Mouse (Mus musculus) cortical plate, adult 2 months (tissue): ENCODE results near the gene Cpox. TPM values are rescaled to one million over a fixed set of nuclear protein-coding genes. Genes with fewer than 3 reads are reported as not detected.

Experiments
- H3K27ac ChIP-seq: fragments of 200-500 bp; 2 replicates; pipeline ENCODE4 v1.5.1; 2012; ENCODE audit warnings: low read length, control low read depth, inconsistent platforms; ENCODE audit not compliant: insufficient read depth
- H3K4me1 ChIP-seq: fragments of 200-500 bp; 2 replicates; pipeline ENCODE4 v1.6.1; 2011; ENCODE audit warnings: low read length; ENCODE audit not compliant: control insufficient read depth, insufficient read depth
- H3K4me3 ChIP-seq: fragments of 200-500 bp; 2 replicates; pipeline ENCODE4 v1.5.1; 2011; ENCODE audit warnings: mild to moderate bottlenecking, low read length, control low read depth; ENCODE audit not compliant: insufficient read depth
- CTCF ChIP-seq: fragments of 200-500 bp; IDR thresholded peaks from 2 replicates; pipeline ENCODE4 v1.5.1; 2011; ENCODE audit warnings: mild to moderate bottlenecking, control low read depth, low read length; ENCODE audit not compliant: insufficient read depth; ENCODE audit errors: extremely low read depth
- POLR2A ChIP-seq: fragments of 200-500 bp; IDR thresholded peaks from 2 replicates; pipeline ENCODE4 v1.6.1; 2011; ENCODE audit warnings: mild to moderate bottlenecking, low read length, control low read depth; ENCODE audit not compliant: insufficient read depth; ENCODE audit errors: extremely low read depth
- polyA plus RNA-seq: library from polyadenylated mRNA; depleted of rRNA; stranded (reverse); fragments of >200 nt; gene quantifications from 2 replicates; pipeline ENCODE4 v1.2.3, GENCODE M21; 2012; rRNA removed

Cpox gene
- polyA plus RNA-seq, result 37.1 and 40.6 TPM in 2 replicates

DNA sequence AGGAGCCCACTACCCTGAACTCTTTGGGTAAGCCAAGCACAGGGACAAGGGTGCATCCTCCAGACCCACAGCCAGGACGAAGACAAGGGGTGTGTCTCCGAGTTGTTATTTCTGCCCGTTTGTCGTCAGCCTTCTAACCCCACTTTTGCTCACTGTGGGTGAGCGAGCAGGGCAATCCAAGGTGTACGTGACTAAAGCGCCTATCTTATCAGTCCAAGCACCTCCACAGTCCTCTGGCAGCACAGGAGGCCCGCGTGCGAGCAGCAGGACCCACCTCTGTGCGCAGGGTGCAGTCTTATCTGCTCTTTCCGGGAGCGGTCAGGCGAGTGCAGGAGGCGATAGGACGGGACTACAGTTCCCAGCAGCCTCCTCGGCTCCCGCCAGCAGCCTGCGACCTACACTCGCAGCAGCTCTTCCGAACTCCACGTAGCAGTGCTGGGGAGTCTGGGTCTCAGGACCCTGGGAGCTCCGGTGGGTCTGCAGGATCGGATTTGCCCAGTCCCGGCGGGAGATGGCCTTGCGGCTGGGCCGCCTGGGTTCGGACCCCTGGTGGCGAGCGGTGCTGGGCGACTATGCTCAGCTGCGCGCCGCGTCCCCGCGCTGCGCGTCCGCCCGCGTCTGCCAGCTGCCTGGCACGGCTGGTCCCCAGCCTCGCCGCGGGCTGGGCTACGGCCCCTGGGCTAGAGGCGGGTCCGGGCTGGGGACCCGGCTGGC lies at the start of gene Cpox:
Cpox (plus strand) TSS at position 376 of the 714 bp plus-strand sequence.
- peaks cover 3% of the 10 kb centered on the region; the same call in 1 of the 2 replicates for H3K4me1 ChIP-seq
- TF ChIP-seq POLR2A (peak; percentile 78), CTCF (no peak)
- H3K27ac ChIP-seq, result peak within 1 kb of the TSS; percentile 85
- peak within 1 kb of the TSS; percentile 66 for H3K4me3 ChIP-seq

DNA sequence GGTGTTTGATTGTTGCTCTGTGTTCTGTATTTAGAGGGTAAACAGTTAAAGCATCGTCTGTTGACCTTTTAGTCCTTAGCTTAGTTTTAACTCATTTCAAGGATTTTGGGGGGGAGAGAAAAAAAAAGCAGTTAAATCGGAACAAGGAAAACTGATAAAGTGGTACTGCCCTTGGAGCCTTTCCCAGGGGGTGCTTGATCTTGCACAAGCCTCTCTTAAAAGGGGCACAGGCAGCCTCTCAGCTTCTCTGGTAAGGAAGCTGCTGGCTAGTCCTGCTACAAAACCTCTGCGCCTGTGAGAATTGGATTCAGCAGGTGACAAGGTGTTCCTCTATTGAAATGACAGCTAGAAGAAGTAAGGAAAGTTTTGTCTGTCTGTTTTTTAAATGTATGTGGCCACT lies 47.7 kb upstream of the Cpox start:
- Histone ChIP-seq H3K27ac (no peak overlapping the region), H3K4me3 (no peak overlapping the region), H3K4me1 (no peaks in the 10 kb centered on the region)
- TF ChIP-seq CTCF (no peak), POLR2A (no peak)

DNA sequence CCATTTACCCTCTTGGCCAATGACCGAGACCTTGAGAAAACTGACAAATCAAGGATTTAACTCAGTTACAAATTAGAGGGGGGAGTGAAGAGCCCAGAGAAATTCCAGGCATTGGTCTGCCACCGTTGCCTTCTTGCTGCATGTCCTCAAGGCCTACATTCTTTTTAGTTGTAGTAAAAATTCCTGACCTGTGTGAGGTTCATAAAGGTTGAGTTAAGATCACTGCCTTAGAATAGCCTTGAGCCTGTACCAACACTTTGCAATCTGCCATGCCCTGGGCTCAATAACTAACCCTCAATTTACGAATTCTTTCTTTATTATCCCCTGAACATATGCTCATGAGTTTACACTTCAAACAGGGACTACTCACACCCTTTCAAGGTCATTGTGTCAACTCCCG lies 47.0 kb upstream of the Cpox start:
- Histone ChIP-seq H3K27ac (no peak overlapping the region), H3K4me3 (no peak overlapping the region), H3K4me1 (no peaks in the 10 kb centered on the region)
- TF ChIP-seq CTCF (no peak), POLR2A (no peak)

DNA sequence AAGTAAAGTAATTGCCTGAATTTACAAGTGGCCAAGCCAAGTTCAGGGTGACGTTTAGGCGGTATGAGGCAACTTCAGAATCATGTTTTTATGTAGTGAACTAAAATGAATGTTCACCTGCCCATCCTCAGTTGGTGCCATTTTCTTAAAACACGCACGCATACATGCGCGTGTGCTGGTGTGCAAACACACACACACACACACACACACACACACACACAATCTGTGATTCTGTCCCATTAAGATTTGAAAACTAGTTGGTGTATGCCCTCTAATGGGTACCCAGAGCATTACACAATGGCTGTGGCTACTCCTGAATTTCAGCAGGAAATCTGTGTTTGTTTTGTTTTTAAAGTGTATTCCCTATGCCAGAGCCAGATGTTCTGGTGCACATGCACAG lies 46.1 kb upstream of the Cpox start:
- no peak overlapping the region for H3K27ac ChIP-seq

DNA sequence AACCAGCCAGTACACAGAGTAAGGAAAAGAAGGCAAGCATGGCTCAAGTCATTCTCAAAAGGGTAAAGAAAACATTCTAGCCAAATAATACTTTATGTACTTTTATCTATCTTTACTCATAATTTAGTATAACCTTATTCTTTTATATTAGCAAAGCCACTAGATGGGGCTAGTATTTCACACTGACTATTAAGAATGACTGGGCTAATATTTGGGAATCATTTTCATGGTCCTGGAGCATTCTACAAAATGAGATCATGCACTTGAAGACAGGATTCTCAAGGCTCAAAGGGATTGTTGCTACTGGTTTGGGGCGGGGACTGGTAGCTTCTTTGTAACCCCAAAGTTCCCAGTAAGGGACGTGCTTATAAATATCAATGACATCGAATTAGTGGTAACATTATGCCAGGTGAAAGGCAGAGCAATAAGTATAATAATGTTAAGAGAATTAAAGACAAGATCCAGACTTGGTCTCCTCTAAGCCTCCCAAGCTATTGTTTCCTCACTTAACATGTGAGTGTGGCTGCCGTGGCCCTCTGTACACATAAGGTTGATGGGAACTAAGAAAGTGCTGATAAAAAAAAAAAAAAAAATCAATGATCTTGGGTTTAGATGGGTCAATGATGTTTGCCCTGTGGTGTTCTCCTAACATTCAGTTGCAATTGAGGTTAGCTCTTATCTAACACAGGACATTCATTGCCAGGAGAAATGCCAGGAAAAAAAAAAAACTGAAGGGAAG lies 42.3 kb upstream of the Cpox start:
- H3K4me3 ChIP-seq, result no peak overlapping the region
- TF ChIP-seq POLR2A (no peak), CTCF (no peak)
- H3K27ac ChIP-seq, result no peak overlapping the region
- no peaks in the 10 kb centered on the region for H3K4me1 ChIP-seq

More for the DNA sequence above, 46.1 kb upstream of the Cpox start:
- peak; percentile 63; the same call in 1 of the 2 replicates for TF ChIP-seq CTCF
- no peak for TF ChIP-seq POLR2A
- no peaks in the 10 kb centered on the region for H3K4me1 ChIP-seq
- H3K4me3 ChIP-seq, result no peak overlapping the region

DNA sequence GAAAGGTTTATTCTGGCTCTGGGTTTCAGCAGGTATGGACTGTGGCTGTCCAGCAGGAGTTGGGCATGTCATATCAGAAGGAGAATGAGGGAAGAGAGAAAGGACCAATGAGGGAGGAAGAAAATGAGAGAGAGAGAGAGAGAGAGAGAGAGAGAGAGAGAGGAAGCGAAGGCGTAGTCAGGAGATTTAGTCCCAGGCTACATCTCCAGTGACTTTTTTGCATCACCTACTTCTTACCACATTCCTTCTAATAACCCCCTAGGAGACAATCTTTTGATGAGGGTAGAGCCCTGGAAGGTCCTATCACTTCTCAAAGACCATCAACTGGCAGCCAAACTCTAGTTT lies 41.8 kb upstream of the Cpox start:
- H3K27ac ChIP-seq, result no peak overlapping the region
- H3K4me1 ChIP-seq, result no peaks in the 10 kb centered on the region
- no peak for TF ChIP-seq POLR2A
- TF ChIP-seq CTCF, result no peak
- no peak overlapping the region for H3K4me3 ChIP-seq

DNA sequence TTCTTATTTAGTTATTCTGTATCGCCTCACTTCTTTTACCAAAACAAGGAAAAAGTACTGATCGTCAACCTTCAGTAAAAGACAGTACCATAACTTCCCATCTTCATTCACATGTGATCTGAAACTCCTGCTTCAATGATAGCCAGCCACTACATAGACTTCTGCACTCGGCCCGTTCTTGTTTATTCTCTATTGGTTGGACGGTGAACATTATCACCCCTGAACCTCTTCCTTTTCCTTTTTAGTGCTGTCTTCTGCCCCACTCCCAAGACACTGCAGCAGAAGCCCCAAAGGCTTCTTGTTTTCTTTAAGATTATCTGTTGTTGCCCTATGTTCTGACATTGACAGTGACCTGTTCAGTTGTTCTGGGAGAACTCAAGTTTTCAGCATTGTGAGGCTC lies 41.1 kb upstream of the Cpox start:
- H3K4me3 ChIP-seq, result no peak overlapping the region
- no peak for TF ChIP-seq POLR2A

DNA sequence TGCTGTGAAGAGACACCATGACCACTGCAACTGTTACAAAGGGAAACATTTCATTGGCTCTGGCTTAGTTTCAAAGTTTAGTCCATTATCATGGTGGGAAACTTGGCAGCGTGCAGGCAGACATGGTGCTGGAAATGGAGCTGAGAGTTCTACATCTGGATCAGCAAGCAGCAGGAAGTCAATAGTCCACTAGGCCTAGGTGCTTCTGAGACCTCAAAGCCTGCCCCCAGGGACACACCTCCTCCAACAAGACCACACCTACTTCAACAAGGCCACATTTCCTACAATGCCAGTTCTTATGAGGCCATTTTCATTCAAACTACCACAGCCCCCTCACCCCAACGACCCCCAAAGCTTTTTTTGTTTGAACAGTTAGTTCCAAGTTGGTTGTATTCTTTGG lies 40.4 kb upstream of the Cpox start:
- TF ChIP-seq POLR2A, result no peak
- TF ChIP-seq CTCF, result no peak
- no peak overlapping the region for H3K27ac ChIP-seq
- H3K4me3 ChIP-seq, result no peak overlapping the region
- H3K4me1 ChIP-seq, result no peaks in the 10 kb centered on the region

More for the DNA sequence above, 41.1 kb upstream of the Cpox start:
- Histone ChIP-seq H3K27ac (no peak overlapping the region), H3K4me1 (no peaks in the 10 kb centered on the region)

DNA sequence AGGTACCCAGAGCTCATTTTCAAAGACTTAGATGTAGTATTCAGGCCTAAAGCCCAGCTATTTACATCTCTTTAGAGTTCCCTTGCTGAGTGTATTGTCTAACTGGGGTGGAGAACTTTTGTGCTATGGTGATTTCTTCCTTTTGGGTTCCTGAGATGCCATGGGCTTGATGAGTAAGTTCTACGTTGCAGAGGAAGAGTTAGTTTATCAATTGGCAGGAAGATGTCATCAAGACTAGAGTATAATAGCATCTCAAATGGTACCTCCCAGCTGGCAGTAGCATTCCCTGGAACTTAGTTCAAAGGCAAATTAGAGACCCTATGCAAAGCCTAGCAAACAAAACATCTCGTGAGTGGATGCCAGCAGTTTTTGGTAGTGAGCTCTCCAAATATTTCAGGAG lies 34.2 kb upstream of the Cpox start:
- Histone ChIP-seq H3K4me1 (no peaks in the 10 kb centered on the region), H3K4me3 (no peak overlapping the region), H3K27ac (no peak overlapping the region)
- no peak for TF ChIP-seq POLR2A
- TF ChIP-seq CTCF, result no peak

DNA sequence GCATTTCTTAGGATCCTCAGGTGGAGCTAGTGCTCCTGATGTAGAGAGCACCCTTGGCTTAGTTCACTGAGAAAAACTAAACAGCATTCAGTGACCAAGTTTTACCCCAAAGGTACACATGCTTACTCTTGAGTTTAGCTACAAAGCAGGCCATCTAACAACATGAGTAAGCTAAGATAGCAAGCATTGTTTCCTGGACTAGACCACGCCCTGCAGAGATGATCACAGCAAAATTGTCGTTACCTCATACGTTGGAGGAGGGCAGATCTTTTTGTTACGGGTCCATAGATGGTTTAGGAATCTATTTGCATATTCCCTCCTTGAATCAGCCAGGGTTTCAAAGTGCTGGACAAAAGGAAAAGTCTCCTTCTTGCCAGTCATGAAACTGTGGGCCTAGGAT lies 32.6 kb upstream of the Cpox start:
- Histone ChIP-seq H3K27ac (no peak overlapping the region), H3K4me3 (no peak overlapping the region), H3K4me1 (no peaks in the 10 kb centered on the region)
- TF ChIP-seq POLR2A, result no peak
- no peak for TF ChIP-seq CTCF

DNA sequence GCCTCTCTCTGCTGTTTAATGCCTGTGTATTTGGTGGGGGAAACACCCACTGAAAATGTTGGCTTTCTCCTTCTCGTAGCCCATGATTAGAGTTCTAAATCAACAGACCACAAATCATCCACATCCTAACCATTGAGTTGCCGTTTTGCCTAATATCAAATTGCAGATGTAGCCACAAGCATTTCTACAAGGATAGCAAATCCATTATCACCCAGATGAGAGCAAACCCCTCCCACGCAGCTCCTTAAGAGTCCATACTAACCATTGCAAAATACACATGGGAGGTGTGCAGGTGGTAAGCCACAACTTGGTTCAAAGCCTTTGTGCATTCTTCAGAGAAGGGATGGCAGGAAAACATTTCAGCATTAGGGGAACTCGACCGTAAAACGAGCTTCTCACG lies 32.1 kb upstream of the Cpox start:
- H3K27ac ChIP-seq, result no peak overlapping the region
- no peak for TF ChIP-seq CTCF
- no peaks in the 10 kb centered on the region for H3K4me1 ChIP-seq
- no peak overlapping the region for H3K4me3 ChIP-seq
